Mouse (Mus musculus): ENCODE measurements around the gene Angptl8. TPM values are rescaled to one million over a fixed set of nuclear protein-coding genes. Genes with fewer than 3 reads are reported as not detected.
A peak's percentile ranks its signal among the peaks of the same experiment; 100 is the strongest.
"Not testable (repeated sequence)": the region's sequence is repeated elsewhere in the genome, so short reads cannot be mapped to it uniquely, and the experiment has no call there.

The Angptl8 gene
- polyA plus RNA-seq (2012; ENCODE audit: insufficient read depth, low replicate concordance): not detected in 2 replicates

DNA sequence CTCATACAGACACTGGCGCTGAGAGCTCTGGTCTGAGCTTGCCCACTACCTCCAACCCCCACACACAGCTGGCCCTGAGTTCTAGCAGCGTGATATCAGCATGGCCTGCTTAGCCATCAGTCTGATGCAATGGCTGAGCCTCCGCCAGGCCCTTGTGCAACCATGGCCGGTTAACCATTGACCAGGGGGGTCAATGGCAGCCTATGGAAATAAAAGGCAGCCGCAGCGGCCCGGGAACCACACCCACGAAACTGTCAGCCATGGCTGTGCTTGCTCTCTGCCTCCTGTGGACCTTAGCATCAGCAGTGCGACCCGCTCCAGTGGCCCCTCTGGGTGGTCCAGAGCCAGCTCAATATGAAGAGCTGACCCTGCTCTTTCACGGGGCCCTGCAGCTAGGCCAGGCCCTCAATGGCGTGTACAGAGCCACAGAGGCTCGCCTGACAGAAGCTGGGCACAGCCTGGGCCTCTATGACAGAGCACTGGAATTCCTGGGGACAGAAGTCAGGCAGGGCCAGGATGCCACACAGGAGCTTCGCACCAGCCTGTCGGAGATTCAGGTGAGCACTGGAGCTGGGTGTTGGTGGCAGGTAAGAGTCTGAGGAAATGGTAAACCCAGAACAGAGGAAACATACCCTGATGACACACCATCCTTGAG is at the start of gene Angptl8:
TSS of gene Angptl8 (plus strand) at position 253 of the 655 bp plus-strand sequence.
- Histone ChIP-seq H3K9me3 (no peaks in the 10 kb centered on the region), H3K4me1 (no peaks in the 10 kb centered on the region; the same call in 1 of the 2 replicates), H3K27me3 (replicated peaks) (peaks cover 25% of the 10 kb centered on the region), H3K36me3 (replicated peaks; ENCODE audit: low read length) (no peaks in the 10 kb centered on the region), H3K4me3 (replicated peaks) (no peak within 1 kb of the TSS)
- TF ChIP-seq GATA1 (IDR thresholded peaks at IDR 0.05; ENCODE audit: borderline replicate concordance, low read length): no peak
- TF ChIP-seq FLI1 (IDR thresholded peaks at IDR 0.05; ENCODE audit: low read length): no peak

DNA sequence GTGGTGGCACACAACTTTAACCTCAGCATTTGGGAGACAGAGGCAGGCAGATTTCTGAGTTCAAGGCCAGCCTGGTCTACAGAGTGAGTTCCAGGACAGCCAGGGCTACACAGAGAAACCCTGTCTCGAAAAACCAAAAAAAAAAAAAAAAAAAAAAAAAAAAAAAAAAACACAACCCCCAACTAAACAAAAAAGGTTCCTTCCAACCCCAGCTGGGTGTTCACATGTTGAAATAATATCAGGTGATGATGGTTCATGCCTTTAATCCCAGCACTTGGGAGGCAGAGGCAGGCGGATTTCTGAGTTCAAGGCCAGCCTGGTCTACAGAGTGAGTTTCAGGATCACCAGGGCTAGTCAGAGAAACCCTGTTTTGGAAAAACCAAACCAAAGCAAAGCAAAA is 49.0 kb upstream of the Angptl8 start:
- H3K4me3 ChIP-seq (replicated peaks); H3K9me3 ChIP-seq; H3K36me3 ChIP-seq (replicated peaks; ENCODE audit: low read length); H3K27me3 ChIP-seq (replicated peaks): not testable (repeated sequence)
- peaks cover 14% of the 10 kb centered on the region for H3K4me1 ChIP-seq

DNA sequence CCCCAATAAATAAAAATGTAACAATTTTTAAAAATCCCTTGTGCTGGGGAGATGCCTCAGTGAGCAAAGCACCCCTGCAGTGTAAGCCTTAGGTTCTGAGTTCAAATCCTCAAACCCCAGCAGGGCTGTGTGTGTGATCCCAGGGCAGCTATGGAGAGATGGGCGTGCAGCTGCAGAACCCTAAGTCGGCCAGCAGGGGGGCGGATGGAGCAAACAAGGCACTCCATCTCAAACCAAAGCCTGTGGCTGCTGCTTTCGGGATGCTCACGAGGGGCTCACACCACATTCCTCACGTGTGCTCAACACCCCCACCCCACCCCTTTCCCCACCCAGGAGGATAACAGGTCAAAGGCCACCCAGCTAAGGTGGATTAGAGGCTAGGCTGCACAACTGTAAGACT is 48.4 kb upstream of the Angptl8 start:
- Histone ChIP-seq H3K27me3 (replicated peaks) (peaks cover 12% of the 10 kb centered on the region), H3K4me3 (replicated peaks) (no peak overlapping the region), H3K36me3 (replicated peaks; ENCODE audit: low read length) (no peaks in the 10 kb centered on the region), H3K9me3 (no peaks in the 10 kb centered on the region), H3K4me1 (peaks cover 12% of the 10 kb centered on the region)
- no peak for TF ChIP-seq FLI1 (IDR thresholded peaks at IDR 0.05; ENCODE audit: low read length)
- no peak for TF ChIP-seq GATA1 (IDR thresholded peaks at IDR 0.05; ENCODE audit: borderline replicate concordance, low read length)

DNA sequence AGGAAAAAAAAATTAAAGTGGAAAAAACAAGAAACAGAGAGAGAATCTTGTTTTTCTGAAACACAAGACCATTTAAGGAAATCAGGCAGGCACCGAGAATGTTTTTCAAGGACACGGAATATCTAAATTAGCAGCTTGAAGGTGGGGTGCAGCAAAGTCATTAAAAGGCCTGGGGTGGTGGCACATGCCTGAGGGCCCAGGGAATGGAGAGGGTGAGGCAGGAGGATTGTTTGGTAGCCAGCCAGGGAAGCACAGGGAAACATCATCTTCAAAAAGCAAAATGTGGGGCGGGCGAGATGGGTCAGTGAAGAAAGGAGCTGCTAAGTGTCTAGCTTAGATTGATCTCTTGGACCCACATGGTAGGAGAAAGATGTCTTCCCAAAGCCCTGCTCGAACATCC is 47.7 kb upstream of the Angptl8 start:
- Histone ChIP-seq H3K4me3 (replicated peaks) (no peak overlapping the region), H3K36me3 (replicated peaks; ENCODE audit: low read length) (no peaks in the 10 kb centered on the region)

DNA sequence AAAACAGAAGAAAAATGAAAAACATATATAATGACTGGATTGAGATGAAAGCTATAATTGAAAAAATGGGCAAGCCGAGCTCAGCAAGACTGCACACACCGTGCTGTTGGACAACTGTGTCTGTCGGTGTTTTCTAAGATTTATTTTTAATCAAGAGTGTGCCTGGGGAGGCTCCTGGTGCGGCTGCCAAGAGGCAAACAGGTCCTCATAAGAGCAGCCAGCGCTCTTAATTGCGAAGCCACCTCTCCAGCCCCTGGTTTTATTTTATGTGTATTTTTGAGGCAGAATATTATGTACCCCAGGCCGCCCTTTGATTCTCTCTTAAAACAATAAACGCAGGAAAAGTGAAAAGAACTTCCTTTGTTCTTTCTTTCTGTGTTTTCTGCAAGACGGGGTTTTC is 47.1 kb upstream of the Angptl8 start:
- H3K27me3 ChIP-seq (replicated peaks): peaks cover 15% of the 10 kb centered on the region
- no peaks in the 10 kb centered on the region for H3K9me3 ChIP-seq
- no peaks in the 10 kb centered on the region for H3K36me3 ChIP-seq (replicated peaks; ENCODE audit: low read length)
- TF ChIP-seq GATA1 (IDR thresholded peaks at IDR 0.05; ENCODE audit: borderline replicate concordance, low read length): no peak
- no peak for TF ChIP-seq FLI1 (IDR thresholded peaks at IDR 0.05; ENCODE audit: low read length)
- H3K4me1 ChIP-seq: peaks cover 20% of the 10 kb centered on the region
- no peak overlapping the region for H3K4me3 ChIP-seq (replicated peaks)

More for the DNA sequence above, 47.7 kb upstream of the Angptl8 start:
- TF ChIP-seq GATA1 (IDR thresholded peaks at IDR 0.05; ENCODE audit: borderline replicate concordance, low read length) (no peak), FLI1 (IDR thresholded peaks at IDR 0.05; ENCODE audit: low read length) (no peak)
- Histone ChIP-seq H3K4me1 (peaks cover 15% of the 10 kb centered on the region), H3K27me3 (replicated peaks) (peaks cover 13% of the 10 kb centered on the region), H3K9me3 (no peaks in the 10 kb centered on the region)

DNA sequence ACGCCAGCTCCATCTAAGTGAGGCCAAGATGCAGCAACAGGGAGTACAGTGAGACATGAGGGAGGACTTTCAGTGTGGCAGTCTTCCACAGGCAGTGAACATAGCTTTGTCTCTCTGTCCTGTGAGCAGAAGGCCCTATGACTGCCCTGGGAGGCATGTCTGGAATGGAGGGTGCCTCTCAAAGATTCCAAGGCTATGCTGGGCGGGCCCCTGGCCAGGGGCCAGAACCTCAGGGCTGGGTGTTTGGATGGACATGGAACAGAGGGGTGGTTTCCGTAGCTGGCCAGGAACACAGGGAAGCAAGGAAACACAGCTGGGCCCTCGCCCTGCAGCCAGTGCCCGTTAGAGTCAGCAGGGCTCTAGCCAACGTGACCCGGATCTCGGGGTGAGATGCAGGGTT is 43.4 kb upstream of the Angptl8 start:
- H3K9me3 ChIP-seq: peaks cover 13% of the 10 kb centered on the region
- peaks cover 29% of the 10 kb centered on the region for H3K27me3 ChIP-seq (replicated peaks)
- H3K36me3 ChIP-seq (replicated peaks; ENCODE audit: low read length): peaks cover 19% of the 10 kb centered on the region
- peaks cover 38% of the 10 kb centered on the region for H3K4me1 ChIP-seq
- TF ChIP-seq GATA1 (IDR thresholded peaks at IDR 0.05; ENCODE audit: borderline replicate concordance, low read length) (no peak), FLI1 (IDR thresholded peaks at IDR 0.05; ENCODE audit: low read length) (no peak)
- no peak overlapping the region for H3K4me3 ChIP-seq (replicated peaks)

DNA sequence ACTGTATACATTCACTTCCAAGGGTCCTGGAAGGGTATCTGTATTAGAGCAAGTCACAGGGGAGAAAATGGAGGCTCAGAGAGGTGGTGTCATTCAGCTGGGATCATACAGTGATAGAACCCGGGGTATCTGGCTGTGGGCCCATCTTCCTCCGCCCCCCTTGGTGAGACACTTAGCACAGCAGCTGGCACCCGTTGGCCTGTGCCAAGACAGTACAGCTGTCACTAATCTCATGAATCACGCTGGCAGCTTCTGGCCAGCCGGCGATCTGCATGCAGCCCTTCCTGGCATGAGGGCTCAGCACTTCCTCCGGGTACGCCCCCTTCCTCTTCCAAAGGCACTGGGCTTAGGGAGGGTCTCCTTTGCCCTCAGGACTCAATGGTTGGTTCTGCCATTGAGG is 42.7 kb upstream of the Angptl8 start:
- peaks cover 13% of the 10 kb centered on the region for H3K9me3 ChIP-seq
- peaks cover 42% of the 10 kb centered on the region for H3K4me1 ChIP-seq
- peaks cover 19% of the 10 kb centered on the region for H3K36me3 ChIP-seq (replicated peaks; ENCODE audit: low read length)
- H3K4me3 ChIP-seq (replicated peaks): peak overlapping the region; percentile 47
- TF ChIP-seq GATA1 (IDR thresholded peaks at IDR 0.05; ENCODE audit: borderline replicate concordance, low read length): no peak
- TF ChIP-seq FLI1 (IDR thresholded peaks at IDR 0.05; ENCODE audit: low read length): no peak
- peaks cover 34% of the 10 kb centered on the region for H3K27me3 ChIP-seq (replicated peaks)

DNA sequence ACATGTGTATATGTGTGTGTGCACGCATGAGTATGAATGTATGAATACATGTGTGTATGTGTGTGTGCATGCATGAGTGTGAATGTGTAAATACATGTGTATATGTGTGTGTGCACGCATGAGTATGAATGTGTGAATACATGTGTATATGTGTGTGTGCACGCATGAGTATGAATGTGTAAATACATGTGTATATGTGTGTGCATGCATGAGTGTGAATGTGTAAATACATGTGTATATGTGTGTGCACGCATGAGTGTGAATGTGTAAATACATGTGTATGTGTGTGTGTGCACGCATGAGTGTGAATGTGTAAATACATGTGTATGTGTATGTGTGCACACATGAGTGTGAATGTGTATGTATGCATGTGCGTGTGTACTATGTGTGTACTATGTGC is 41.8 kb upstream of the Angptl8 start:
- H3K36me3 ChIP-seq (replicated peaks; ENCODE audit: low read length): peaks cover 19% of the 10 kb centered on the region
- peaks cover 13% of the 10 kb centered on the region for H3K9me3 ChIP-seq
- not testable (repeated sequence) for H3K4me3 ChIP-seq (replicated peaks)
- peaks cover 51% of the 10 kb centered on the region for H3K4me1 ChIP-seq
- peaks cover 39% of the 10 kb centered on the region for H3K27me3 ChIP-seq (replicated peaks)

DNA sequence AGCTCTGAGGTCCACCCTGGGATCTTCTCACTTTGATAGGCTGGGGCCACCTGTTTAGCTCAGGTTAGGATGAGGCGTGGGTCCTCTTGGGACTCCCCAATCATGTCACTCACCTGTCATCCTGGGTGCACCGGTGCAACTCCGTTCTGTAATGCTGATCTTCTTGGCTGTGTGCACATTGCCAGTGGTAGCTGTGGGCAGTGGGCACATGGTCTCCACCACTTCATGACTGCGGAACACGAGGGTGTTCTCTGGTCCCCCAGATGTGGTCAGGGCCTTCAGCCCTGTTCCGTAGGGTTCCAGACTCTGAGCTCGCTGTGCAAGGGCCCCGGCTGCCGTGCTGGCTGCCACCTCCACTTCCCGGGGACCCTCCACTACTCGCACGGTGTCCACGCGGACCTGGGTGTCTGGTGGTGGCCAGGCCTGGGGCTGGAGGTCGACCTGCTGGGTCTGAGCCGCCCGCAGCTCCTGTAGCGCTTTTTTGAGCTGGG is 40.9 kb upstream of the Angptl8 start:
- Histone ChIP-seq H3K27me3 (replicated peaks) (peaks cover 46% of the 10 kb centered on the region), H3K9me3 (peaks cover 13% of the 10 kb centered on the region), H3K4me1 (peaks cover 56% of the 10 kb centered on the region), H3K4me3 (replicated peaks) (no peak overlapping the region), H3K36me3 (replicated peaks; ENCODE audit: low read length) (peaks cover 19% of the 10 kb centered on the region)
- TF ChIP-seq GATA1 (IDR thresholded peaks at IDR 0.05; ENCODE audit: borderline replicate concordance, low read length) (no peak), FLI1 (IDR thresholded peaks at IDR 0.05; ENCODE audit: low read length) (no peak)

DNA sequence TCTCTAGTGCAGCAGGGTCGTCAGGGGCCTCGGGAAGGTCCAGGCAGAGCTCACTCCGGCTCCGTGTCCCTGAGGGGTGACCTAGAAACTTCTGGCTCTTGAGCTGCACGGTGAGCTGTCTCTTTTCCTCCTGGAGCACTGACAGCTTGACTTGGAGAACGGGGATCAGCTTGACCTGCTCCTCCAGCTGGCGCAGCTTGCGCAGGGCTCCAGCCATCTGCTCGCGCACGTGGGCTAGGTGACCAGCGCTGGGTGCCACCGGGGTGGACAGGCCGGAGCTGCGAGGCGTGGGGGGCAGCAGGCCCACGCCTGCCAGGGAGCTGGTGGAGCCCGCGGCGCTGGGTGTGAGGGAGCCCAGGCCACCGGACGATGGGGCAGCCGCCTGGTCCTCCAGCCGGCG is 40.4 kb upstream of the Angptl8 start:
- peaks cover 13% of the 10 kb centered on the region for H3K9me3 ChIP-seq
- no peak overlapping the region for H3K4me3 ChIP-seq (replicated peaks)
- TF ChIP-seq FLI1 (IDR thresholded peaks at IDR 0.05; ENCODE audit: low read length) (no peak), GATA1 (IDR thresholded peaks at IDR 0.05; ENCODE audit: borderline replicate concordance, low read length) (no peak)
- H3K4me1 ChIP-seq: peaks cover 56% of the 10 kb centered on the region
- H3K36me3 ChIP-seq (replicated peaks; ENCODE audit: low read length): peaks cover 19% of the 10 kb centered on the region
- H3K27me3 ChIP-seq (replicated peaks): peaks cover 50% of the 10 kb centered on the region

DNA sequence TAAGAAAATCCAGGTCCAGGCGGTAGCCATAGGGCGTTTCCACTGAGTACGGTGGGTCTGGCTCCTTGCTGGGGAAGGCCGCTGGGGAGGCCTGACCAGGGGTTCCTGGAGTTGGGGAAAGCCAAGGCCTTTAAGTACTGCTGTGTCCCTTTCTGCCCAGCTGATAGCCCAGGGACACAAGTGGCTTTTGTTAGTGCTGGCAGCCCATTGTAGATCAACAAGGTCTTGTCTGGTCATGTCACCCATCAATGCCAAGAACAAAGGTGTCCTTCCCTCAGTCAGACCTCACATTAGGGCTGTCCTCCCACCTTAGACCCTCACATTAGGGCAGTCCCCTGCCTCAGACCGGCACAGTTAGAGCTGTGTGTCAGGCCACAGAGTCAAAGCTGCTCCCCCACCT is 39.7 kb upstream of the Angptl8 start:
- H3K36me3 ChIP-seq (replicated peaks; ENCODE audit: low read length): peaks cover 19% of the 10 kb centered on the region
- peaks cover 51% of the 10 kb centered on the region for H3K27me3 ChIP-seq (replicated peaks)
- TF ChIP-seq GATA1 (IDR thresholded peaks at IDR 0.05; ENCODE audit: borderline replicate concordance, low read length) (no peak), FLI1 (IDR thresholded peaks at IDR 0.05; ENCODE audit: low read length) (no peak)

More for the DNA sequence above, 39.7 kb upstream of the Angptl8 start:
- peaks cover 56% of the 10 kb centered on the region for H3K4me1 ChIP-seq
- H3K4me3 ChIP-seq (replicated peaks): no peak overlapping the region
- H3K9me3 ChIP-seq: peaks cover 13% of the 10 kb centered on the region

Data from megakaryocyte, embryonic 14.5 days (primary cell).